Mouse (Mus musculus): ENCODE results near the gene Mfn2. TPM values are rescaled to one million over a fixed set of nuclear protein-coding genes. Genes with fewer than 3 reads are reported as not detected.
A peak's percentile ranks its signal among the peaks of the same experiment; 100 is the strongest.
"Not testable (repeated sequence)": the region's sequence is repeated elsewhere in the genome, so short reads cannot be mapped to it uniquely, and the experiment has no call there.

Mfn2 gene
- polyA plus RNA-seq, 2 experiments: 29.6 to 29.8 TPM

DNA sequence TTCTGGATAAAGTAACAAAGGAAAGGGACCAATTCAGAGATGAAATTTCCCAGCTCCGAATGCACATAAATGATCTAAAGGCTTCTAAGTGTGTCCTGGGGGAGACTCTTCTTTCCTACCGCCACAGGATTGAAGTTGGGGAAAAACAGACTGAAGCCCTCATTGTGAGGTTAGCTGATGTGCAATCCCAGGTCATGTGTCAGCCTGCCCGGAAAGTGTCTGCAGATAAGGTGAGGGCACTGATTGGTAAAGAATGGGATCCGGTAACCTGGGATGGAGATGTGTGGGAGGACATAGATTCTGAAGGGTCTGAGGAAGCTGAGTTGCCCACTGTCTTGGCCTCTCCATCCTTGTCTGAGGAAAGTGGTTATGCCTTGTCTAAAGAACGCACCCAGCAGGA, 35.3 kb downstream of the Mfn2 start:
- Histone ChIP-seq H3K27ac (replicated peaks; ENCODE audit: low read depth, low read length) (no peak overlapping the region; the same call in 1 of the 2 replicates), H3K36me3 (ENCODE audit: control insufficient read depth, insufficient read depth, low read length) (peaks cover 41% of the 10 kb centered on the region), H3K9ac (ENCODE audit: low read depth, low read length, severe bottlenecking) (peak overlapping the region; percentile 59), H3K27me3 (ENCODE audit: control insufficient read depth, insufficient read depth, low read length) (no peaks in the 10 kb centered on the region), H3K9me3 (ENCODE audit: control insufficient read depth, low read length) (no peaks in the 10 kb centered on the region), H3K4me1 (ENCODE audit: control insufficient read depth, insufficient read depth, low read length) (peaks cover 15% of the 10 kb centered on the region), H3K4me2 (replicated peaks; ENCODE audit: low read depth, low read length, severe bottlenecking) (peak overlapping the region; percentile 86), H3K4me3 (replicated peaks; ENCODE audit: low read length) (peak overlapping the region; percentile 76)
- WGBS: 25% methylated on average over 5 of the region's 5 CpGs
- no peak for ATAC-seq (ENCODE audit: low FRiP score, low read depth)
- no peak for DNase-seq (ENCODE audit: low spot score)
- no peak for TF ChIP-seq POLR2A (IDR thresholded peaks at IDR 0.05; ENCODE audit: borderline replicate concordance, extremely low read depth, insufficient read depth, insufficient read length)

DNA sequence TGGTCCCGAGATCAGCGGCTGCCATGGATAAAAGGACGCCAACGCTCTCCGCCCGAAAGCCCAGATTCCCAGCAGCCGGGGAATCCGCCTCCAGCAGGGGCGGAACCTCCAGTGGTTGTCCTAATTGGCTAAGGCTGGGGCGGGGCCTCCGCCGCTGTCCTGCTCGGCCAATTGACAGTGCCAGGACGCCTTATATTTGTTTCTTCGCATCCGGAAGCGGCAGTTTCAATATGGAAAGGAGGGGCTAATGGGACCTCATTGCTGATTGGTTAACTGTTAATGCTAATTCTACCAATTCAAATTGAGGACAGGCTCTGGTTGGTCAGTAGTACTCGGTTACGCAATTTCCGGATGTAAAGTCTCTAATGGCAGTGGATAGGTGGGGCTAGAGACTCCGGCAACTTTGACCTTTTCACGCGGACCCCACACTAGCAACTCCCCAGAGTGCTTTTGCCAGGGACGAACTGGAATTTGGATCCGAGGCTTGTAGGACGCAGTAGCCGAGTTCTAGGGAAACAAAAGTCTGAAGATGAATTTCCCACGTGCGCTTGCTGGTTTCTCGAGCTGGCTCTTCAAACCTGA, 36.0 kb downstream of the Mfn2 start, which contains the start of the genes Miip and Fv1:
Gene Miip (minus strand): TSS at position 367 of the 582 bp plus-strand sequence.
Gene Fv1 (plus strand): TSS at position 530 of the 582 bp plus-strand sequence.
- ATAC-seq (ENCODE audit: low FRiP score, low read depth) (peak; percentile 99), DNase-seq (ENCODE audit: low spot score) (peak; percentile 99)
- no peaks in the 10 kb centered on the region for H3K9me3 ChIP-seq (ENCODE audit: control insufficient read depth, low read length)
- H3K4me1 ChIP-seq (ENCODE audit: control insufficient read depth, insufficient read depth, low read length): peaks cover 15% of the 10 kb centered on the region
- under 1% methylated on average over 27 of the region's 30 CpGs for WGBS
- peak within 1 kb of the TSS; percentile 75 for H3K27ac ChIP-seq (replicated peaks; ENCODE audit: low read depth, low read length)
- no peak; the same call in 1 of the 2 replicates for TF ChIP-seq POLR2A (IDR thresholded peaks at IDR 0.05; ENCODE audit: borderline replicate concordance, extremely low read depth, insufficient read depth, insufficient read length)
- H3K4me3 ChIP-seq (replicated peaks; ENCODE audit: low read length): peak within 1 kb of the TSS; percentile 76
- H3K27me3 ChIP-seq (ENCODE audit: control insufficient read depth, insufficient read depth, low read length): no peaks in the 10 kb centered on the region
- peak within 1 kb of the TSS; percentile 86 for H3K4me2 ChIP-seq (replicated peaks; ENCODE audit: low read depth, low read length, severe bottlenecking)
- H3K9ac ChIP-seq (ENCODE audit: low read depth, low read length, severe bottlenecking): peak within 1 kb of the TSS; percentile 72
- peaks cover 34% of the 10 kb centered on the region for H3K36me3 ChIP-seq (ENCODE audit: control insufficient read depth, insufficient read depth, low read length)

DNA sequence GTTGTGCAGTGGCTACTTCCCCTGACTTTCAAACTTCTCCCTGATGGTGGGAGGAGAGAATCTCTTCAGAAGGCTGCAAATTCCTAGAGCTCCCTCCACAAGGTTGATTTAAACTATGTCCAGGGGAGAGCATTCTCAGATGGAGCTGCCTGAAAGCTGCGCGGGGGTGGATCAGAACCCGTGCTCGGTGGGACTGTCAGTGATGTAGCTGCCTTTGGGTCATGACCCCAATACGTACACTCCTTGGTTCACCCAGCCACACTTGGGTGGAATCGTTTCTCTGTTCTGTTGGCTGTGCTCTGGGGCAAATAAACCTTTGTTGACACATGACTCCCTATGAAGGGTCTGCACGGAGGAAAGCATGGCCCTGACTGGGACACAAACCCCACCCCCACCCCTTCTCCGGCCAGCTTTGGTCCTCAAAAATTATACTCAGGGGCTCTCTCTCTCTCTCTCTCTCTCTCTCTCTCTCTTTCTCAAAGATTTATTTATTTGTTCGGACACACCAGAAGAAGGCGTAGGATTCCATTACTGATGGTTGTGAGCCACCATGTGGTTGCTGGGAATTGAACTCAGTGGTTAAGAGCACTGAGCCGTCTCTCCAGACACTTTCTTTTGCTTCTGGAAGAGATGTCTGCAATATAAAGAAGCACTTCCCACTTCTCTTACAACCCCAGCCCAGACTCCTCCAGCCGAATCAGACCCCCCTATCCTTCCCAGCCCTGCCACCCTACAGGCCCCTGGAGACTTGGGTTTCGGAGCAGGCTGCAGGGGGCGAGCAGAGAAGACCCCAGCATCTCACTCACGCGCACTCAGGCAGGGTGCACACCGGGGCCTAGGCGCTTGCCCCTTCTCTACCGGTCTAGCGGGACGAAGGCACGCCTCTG, 36.7 kb downstream of the Mfn2 start:
- H3K4me2 ChIP-seq (replicated peaks; ENCODE audit: low read depth, low read length, severe bottlenecking): peak overlapping the region; percentile 67
- WGBS: 7% methylated on average over 22 of the region's 22 CpGs
- peak overlapping the region; percentile 76 for H3K4me3 ChIP-seq (replicated peaks; ENCODE audit: low read length)
- DNase-seq (ENCODE audit: low spot score) (no peak), ATAC-seq (ENCODE audit: low FRiP score, low read depth) (peak; percentile 33)
- H3K4me1 ChIP-seq (ENCODE audit: control insufficient read depth, insufficient read depth, low read length): peaks cover 15% of the 10 kb centered on the region
- 0 out of 2 replicates have a peak, but pooled peaks have one; percentile 46 for TF ChIP-seq POLR2A (IDR thresholded peaks at IDR 0.05; ENCODE audit: borderline replicate concordance, extremely low read depth, insufficient read depth, insufficient read length)
- H3K27me3 ChIP-seq (ENCODE audit: control insufficient read depth, insufficient read depth, low read length): no peaks in the 10 kb centered on the region
- H3K27ac ChIP-seq (replicated peaks; ENCODE audit: low read depth, low read length): peak overlapping the region; percentile 75
- no peaks in the 10 kb centered on the region for H3K9me3 ChIP-seq (ENCODE audit: control insufficient read depth, low read length)
- peaks cover 32% of the 10 kb centered on the region for H3K36me3 ChIP-seq (ENCODE audit: control insufficient read depth, insufficient read depth, low read length)
- peak overlapping the region; percentile 72 for H3K9ac ChIP-seq (ENCODE audit: low read depth, low read length, severe bottlenecking)

DNA sequence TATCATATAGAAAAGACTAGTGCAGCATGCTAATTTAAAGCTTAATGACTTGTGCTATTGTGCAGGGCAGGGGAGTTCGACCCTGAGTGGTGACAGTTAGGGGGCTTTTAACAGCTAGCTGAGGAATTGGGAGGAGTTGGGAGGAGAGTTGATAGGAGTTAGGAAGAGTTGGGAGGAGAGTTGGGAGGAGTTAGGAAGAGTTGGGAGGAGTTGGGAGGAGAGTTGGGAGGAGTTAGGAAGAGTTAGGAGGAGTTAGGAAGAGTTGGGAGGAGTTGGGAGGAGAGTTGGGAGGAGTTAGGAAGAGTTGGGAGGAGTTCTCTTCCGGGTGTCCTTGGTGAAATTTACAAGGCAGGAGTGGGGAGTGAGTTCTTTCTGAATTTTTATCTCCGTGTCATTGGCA, 37.7 kb downstream of the Mfn2 start:
- not testable (repeated sequence) for H3K27me3 ChIP-seq (ENCODE audit: control insufficient read depth, insufficient read depth, low read length); H3K27ac ChIP-seq (replicated peaks; ENCODE audit: low read depth, low read length); H3K9me3 ChIP-seq (ENCODE audit: control insufficient read depth, low read length); DNase-seq (ENCODE audit: low spot score); H3K9ac ChIP-seq (ENCODE audit: low read depth, low read length, severe bottlenecking); H3K4me3 ChIP-seq (replicated peaks; ENCODE audit: low read length); H3K4me2 ChIP-seq (replicated peaks; ENCODE audit: low read depth, low read length, severe bottlenecking); ATAC-seq (ENCODE audit: low FRiP score, low read depth)
- 42% methylated on average over 3 of the region's 3 CpGs for WGBS
- peaks cover 34% of the 10 kb centered on the region for H3K36me3 ChIP-seq (ENCODE audit: control insufficient read depth, insufficient read depth, low read length)
- peaks cover 15% of the 10 kb centered on the region for H3K4me1 ChIP-seq (ENCODE audit: control insufficient read depth, insufficient read depth, low read length)

DNA sequence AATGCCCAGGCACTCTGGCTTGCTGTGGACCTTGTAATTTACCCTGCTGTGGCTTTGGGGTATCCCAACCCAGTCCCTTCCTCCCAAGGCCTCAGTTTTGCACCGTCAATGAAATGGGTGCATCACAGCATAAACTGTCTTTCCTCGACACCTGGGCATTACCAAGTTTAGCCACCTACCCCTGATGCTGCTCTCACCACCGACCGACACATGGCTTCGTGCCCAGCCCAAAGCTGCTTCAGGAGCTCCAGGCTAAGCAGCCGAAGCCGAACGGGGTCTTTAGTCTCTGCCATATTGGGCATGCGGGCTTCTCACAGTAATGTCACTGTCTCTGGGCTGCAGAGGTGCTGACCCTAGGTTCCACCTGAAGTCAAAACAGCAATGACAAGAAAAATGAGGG, 38.4 kb downstream of the Mfn2 start:
- Histone ChIP-seq H3K4me1 (ENCODE audit: control insufficient read depth, insufficient read depth, low read length) (peaks cover 15% of the 10 kb centered on the region), H3K9me3 (ENCODE audit: control insufficient read depth, low read length) (no peaks in the 10 kb centered on the region), H3K27ac (replicated peaks; ENCODE audit: low read depth, low read length) (no peak overlapping the region), H3K36me3 (ENCODE audit: control insufficient read depth, insufficient read depth, low read length) (peaks cover 41% of the 10 kb centered on the region), H3K4me3 (replicated peaks; ENCODE audit: low read length) (no peak overlapping the region), H3K4me2 (replicated peaks; ENCODE audit: low read depth, low read length, severe bottlenecking) (no peak overlapping the region), H3K27me3 (ENCODE audit: control insufficient read depth, insufficient read depth, low read length) (no peaks in the 10 kb centered on the region), H3K9ac (ENCODE audit: low read depth, low read length, severe bottlenecking) (no peak overlapping the region)
- ATAC-seq (ENCODE audit: low FRiP score, low read depth): no peak
- no peak for DNase-seq (ENCODE audit: low spot score)
- TF ChIP-seq POLR2A (IDR thresholded peaks at IDR 0.05; ENCODE audit: borderline replicate concordance, extremely low read depth, insufficient read depth, insufficient read length): no peak
- 96% methylated on average over 9 of the region's 9 CpGs for WGBS
